Mouse (Mus musculus): Measurements from ENCODE around the gene Myo3b. TPM values are rescaled to one million over a fixed set of nuclear protein-coding genes. Genes with fewer than 3 reads are reported as not detected.

The Myo3b gene
- polyA plus RNA-seq, 2 experiments: not detected

DNA sequence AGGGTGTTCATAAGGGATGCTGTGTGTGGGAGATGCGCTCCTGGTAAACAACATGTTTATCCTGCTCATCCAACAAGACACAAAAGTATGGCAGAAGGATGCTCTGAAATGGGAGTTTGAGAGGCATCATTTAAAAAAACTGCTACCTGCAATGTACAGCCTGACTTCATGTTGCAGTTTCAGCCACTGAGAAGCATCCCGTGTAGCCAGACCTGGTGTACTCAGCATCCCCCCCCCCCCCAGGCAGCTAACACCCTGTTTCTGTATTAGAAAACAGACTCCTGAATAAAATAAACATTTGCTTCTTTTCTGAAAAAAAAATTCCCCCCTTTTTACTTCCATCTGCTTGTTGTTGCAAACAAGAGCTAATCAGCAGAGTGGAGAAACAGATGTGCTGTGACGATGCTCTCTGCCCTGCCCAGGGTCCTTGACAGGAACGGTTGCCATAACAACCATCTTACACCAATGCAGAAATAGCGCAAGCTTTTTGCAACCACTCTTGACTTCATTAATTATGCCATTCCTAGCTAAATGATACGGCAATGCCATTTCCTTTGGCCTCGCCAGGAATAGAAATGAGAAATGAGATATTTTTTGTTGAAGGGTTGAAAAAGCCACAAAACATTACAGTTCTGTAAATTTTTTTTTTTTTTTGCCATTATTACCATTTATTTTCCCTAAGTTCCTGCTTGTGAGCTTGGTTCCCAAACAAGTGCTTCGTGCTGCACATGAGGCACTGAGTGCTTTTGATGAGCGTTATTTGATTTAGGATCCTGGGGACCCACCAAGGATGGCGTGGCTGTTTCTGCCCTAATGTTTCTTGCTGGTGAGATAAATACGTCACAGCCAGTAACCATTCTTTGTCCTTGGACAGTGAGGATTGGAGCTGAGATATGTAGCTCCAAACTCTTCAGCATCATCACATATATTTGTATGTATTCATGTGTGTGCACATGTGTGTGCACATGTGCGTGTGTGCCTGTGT, 75.2 kb downstream of the Myo3b start:
- H3K27me3 ChIP-seq (ENCODE audit: control insufficient read depth, insufficient read depth, low read length): no peaks in the 10 kb centered on the region
- no peak overlapping the region for H3K4me2 ChIP-seq (ENCODE audit: low read depth)
- 49% methylated on average over 12 of the region's 12 CpGs for WGBS (ENCODE audit: insufficient replicate concordance)
- no peak for ATAC-seq (ENCODE audit: insufficient read depth)
- H3K9ac ChIP-seq (replicated peaks): no peak overlapping the region
- no peak for DNase-seq (ENCODE audit: low read depth in 3 of 3, low spot score in 3 of 3)
- no peaks in the 10 kb centered on the region for H3K4me1 ChIP-seq (replicated peaks; ENCODE audit: control insufficient read depth in 2 of 2, insufficient read depth in 2 of 2, low read length in 1 of 2)
- TF ChIP-seq CTCF (IDR thresholded peaks at IDR 0.05; ENCODE audit: low read depth): no peak
- TF ChIP-seq EP300 (IDR thresholded peaks at IDR 0.05; ENCODE audit: low read depth): no peak
- H3K36me3 ChIP-seq (replicated peaks; ENCODE audit: control insufficient read depth, insufficient read depth, low read depth): no peaks in the 10 kb centered on the region
- no peak overlapping the region for H3K27ac ChIP-seq
- H3K9me3 ChIP-seq (ENCODE audit: control insufficient read depth, low read length): no peaks in the 10 kb centered on the region
- no peak overlapping the region for H3K4me3 ChIP-seq (ENCODE audit: insufficient read depth in 1 of 2, low read depth in 2 of 2, low read length in 2 of 2)

DNA sequence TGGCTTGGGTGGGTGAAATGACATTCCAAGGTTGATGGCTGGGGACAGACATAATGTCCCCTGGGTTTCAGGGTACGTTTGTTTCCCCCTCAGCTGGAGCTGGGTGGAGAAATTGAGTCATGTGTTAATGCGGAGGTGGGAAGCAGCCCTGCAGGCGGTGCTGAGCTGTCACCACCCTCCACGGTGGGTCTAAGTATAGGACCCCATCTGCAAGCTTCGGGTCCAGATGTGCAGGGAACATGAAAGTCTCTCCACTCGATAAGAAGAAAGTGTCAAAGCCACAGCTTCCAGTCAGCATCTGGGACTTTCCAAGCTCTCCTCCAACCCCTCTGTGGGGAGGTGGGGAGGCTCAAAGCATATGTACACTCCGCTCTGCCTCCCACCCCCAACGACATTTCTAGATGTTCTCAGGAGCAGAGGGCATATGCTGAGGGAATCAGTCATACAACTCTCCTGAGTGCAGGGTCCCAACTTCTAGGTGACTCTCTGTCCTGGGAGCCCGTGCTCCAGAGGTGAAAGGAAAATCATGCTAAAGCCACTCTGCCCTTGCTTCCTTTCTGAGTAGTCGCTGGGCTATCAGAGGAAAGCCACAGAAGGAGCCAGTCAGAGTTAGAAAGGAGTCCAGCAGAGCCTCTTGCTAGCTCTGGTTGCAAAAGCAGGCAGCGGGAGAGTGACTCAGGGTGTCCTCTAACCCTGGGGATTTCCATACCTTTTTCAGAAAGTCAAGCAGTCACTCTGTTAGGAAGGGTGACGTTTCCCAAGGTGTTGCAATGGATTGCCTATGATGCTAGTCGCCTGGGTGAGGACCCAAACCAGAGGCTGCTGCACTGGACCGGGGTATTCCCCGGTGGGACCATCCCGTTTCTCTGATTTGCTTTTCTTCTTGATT, 79.7 kb downstream of the Myo3b start:
- Histone ChIP-seq H3K4me1 (replicated peaks; ENCODE audit: control insufficient read depth in 2 of 2, insufficient read depth in 2 of 2, low read length in 1 of 2) (no peaks in the 10 kb centered on the region), H3K36me3 (replicated peaks; ENCODE audit: control insufficient read depth, insufficient read depth, low read depth) (no peaks in the 10 kb centered on the region), H3K27ac (no peak overlapping the region), H3K4me2 (ENCODE audit: low read depth) (no peak overlapping the region), H3K9ac (replicated peaks) (no peak overlapping the region), H3K4me3 (ENCODE audit: insufficient read depth in 1 of 2, low read depth in 2 of 2, low read length in 2 of 2) (no peak overlapping the region), H3K9me3 (ENCODE audit: control insufficient read depth, low read length) (no peaks in the 10 kb centered on the region), H3K27me3 (ENCODE audit: control insufficient read depth, insufficient read depth, low read length) (no peaks in the 10 kb centered on the region)
- WGBS (ENCODE audit: insufficient replicate concordance): 34% methylated on average over 16 of the region's 16 CpGs
- ATAC-seq (ENCODE audit: insufficient read depth) (no peak), DNase-seq (ENCODE audit: low read depth in 3 of 3, low spot score in 3 of 3) (no peak)
- TF ChIP-seq EP300 (IDR thresholded peaks at IDR 0.05; ENCODE audit: low read depth) (no peak), CTCF (IDR thresholded peaks at IDR 0.05; ENCODE audit: low read depth) (no peak)

DNA sequence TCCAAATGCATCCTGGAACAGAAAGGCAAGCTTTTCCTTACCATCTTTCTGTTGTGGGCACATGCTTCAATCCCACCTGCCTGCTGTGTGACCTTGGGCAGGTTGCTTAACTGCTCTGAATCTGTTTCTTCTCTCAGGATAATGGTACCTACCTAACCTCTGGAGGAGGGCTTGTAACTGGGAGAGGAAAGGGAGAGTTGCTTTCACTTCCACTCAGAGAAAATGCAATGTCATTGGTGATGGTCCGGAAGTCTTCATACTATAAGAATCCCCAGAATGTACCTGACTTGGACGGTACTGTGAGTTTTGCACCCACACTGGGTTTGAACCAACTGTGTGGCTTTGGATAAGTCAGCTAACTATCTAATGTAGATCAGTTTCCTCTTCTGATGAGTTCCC, 80.3 kb downstream of the Myo3b start:
- TF ChIP-seq EP300 (IDR thresholded peaks at IDR 0.05; ENCODE audit: low read depth) (no peak), CTCF (IDR thresholded peaks at IDR 0.05; ENCODE audit: low read depth) (no peak)
- Histone ChIP-seq H3K4me1 (replicated peaks; ENCODE audit: control insufficient read depth in 2 of 2, insufficient read depth in 2 of 2, low read length in 1 of 2) (no peaks in the 10 kb centered on the region), H3K27me3 (ENCODE audit: control insufficient read depth, insufficient read depth, low read length) (no peaks in the 10 kb centered on the region), H3K9ac (replicated peaks) (no peak overlapping the region), H3K4me2 (ENCODE audit: low read depth) (no peak overlapping the region), H3K36me3 (replicated peaks; ENCODE audit: control insufficient read depth, insufficient read depth, low read depth) (no peaks in the 10 kb centered on the region), H3K9me3 (ENCODE audit: control insufficient read depth, low read length) (no peaks in the 10 kb centered on the region), H3K27ac (no peak overlapping the region), H3K4me3 (ENCODE audit: insufficient read depth in 1 of 2, low read depth in 2 of 2, low read length in 2 of 2) (no peak overlapping the region)
- no peak for ATAC-seq (ENCODE audit: insufficient read depth)
- no peak for DNase-seq (ENCODE audit: low read depth in 3 of 3, low spot score in 3 of 3)
- WGBS (ENCODE audit: insufficient replicate concordance): 60% methylated on average over 2 of the region's 2 CpGs

DNA sequence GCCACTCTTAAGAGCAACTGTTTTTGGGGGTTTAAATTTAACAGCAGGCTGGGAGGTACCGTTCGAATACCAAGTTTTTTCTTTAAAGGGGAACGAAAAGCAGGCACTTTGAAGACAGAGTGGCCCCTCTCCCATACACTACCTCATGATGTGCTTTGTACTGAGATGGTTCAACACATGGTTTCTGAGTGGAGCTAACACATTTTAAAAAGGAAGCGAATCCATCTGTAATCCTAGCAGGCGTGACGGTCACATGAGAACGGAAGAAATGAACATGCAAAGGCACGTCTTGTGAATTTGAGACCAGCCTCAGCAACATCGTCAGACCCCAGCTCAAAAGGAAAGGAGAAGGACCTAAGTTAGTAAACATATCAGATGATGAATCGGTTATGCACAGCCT, 87.4 kb downstream of the Myo3b start:
- no peaks in the 10 kb centered on the region for H3K36me3 ChIP-seq (replicated peaks; ENCODE audit: control insufficient read depth, insufficient read depth, low read depth)
- DNase-seq (ENCODE audit: low read depth in 3 of 3, low spot score in 3 of 3): no peak
- no peaks in the 10 kb centered on the region for H3K4me1 ChIP-seq (replicated peaks; ENCODE audit: control insufficient read depth in 2 of 2, insufficient read depth in 2 of 2, low read length in 1 of 2)
- H3K27me3 ChIP-seq (ENCODE audit: control insufficient read depth, insufficient read depth, low read length): peaks cover 7% of the 10 kb centered on the region
- H3K4me3 ChIP-seq (ENCODE audit: insufficient read depth in 1 of 2, low read depth in 2 of 2, low read length in 2 of 2): no peak overlapping the region
- H3K9me3 ChIP-seq (ENCODE audit: control insufficient read depth, low read length): no peaks in the 10 kb centered on the region
- ATAC-seq (ENCODE audit: insufficient read depth): no peak
- H3K27ac ChIP-seq: no peak overlapping the region
- 58% methylated on average over 10 of the region's 10 CpGs for WGBS (ENCODE audit: insufficient replicate concordance)
- TF ChIP-seq CTCF (IDR thresholded peaks at IDR 0.05; ENCODE audit: low read depth): no peak
- no peak for TF ChIP-seq EP300 (IDR thresholded peaks at IDR 0.05; ENCODE audit: low read depth)
- H3K9ac ChIP-seq (replicated peaks): no peak overlapping the region
- no peak overlapping the region for H3K4me2 ChIP-seq (ENCODE audit: low read depth)

DNA sequence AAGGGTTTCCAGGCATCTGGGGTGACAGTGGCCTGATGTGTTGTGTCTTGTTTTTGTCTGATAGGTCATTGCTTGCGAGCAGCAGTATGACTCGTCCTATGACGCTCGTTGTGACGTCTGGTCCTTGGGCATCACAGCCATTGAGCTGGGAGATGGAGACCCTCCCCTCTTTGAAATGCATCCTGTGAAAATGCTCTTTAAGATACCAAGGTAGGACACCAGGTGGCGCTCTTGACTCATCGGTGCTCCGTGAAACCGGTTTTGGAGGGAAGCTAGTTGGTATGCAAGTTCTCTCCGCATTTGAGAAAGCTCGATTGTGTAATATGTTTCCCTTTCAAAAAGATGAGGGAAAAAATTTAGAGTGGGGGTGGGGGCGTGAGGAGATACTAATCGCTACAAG, 87.9 kb downstream of the Myo3b start:
- Histone ChIP-seq H3K27ac (no peak overlapping the region), H3K4me3 (ENCODE audit: insufficient read depth in 1 of 2, low read depth in 2 of 2, low read length in 2 of 2) (no peak overlapping the region), H3K4me1 (replicated peaks; ENCODE audit: control insufficient read depth in 2 of 2, insufficient read depth in 2 of 2, low read length in 1 of 2) (no peaks in the 10 kb centered on the region), H3K36me3 (replicated peaks; ENCODE audit: control insufficient read depth, insufficient read depth, low read depth) (no peaks in the 10 kb centered on the region), H3K9ac (replicated peaks) (no peak overlapping the region), H3K4me2 (ENCODE audit: low read depth) (no peak overlapping the region), H3K9me3 (ENCODE audit: control insufficient read depth, low read length) (no peaks in the 10 kb centered on the region), H3K27me3 (ENCODE audit: control insufficient read depth, insufficient read depth, low read length) (peaks cover 7% of the 10 kb centered on the region)
- 1% methylated on average over 13 of the region's 13 CpGs for WGBS (ENCODE audit: insufficient replicate concordance)
- DNase-seq (ENCODE audit: low read depth in 3 of 3, low spot score in 3 of 3) (peak; percentile 19 to 26 (median 19)), ATAC-seq (ENCODE audit: insufficient read depth) (no peak)
- TF ChIP-seq CTCF (IDR thresholded peaks at IDR 0.05; ENCODE audit: low read depth): peak; percentile 84
- TF ChIP-seq EP300 (IDR thresholded peaks at IDR 0.05; ENCODE audit: low read depth): no peak

All from liver, embryonic 14.5 days (tissue).